Mouse (Mus musculus) forebrain, postnatal 0 days (tissue): ENCODE data around the gene Depdc7. TPM values are rescaled to one million over a fixed set of nuclear protein-coding genes. Genes with fewer than 3 reads are reported as not detected.

Experiments
- ATAC-seq: fragments of 200-750 bp; cut with Nextera tagmentation; 2 replicates; pipeline ENCODE4 v1.8.0; 2017; ENCODE audit warnings: mild to moderate bottlenecking, moderate library complexity
- DNase-seq: peaks from one replicate; pipeline ENCODE4 v3.0.0-alpha.2; 2015
- H3K27ac ChIP-seq: fragments of 300-500 bp; sonication (generic); 2 replicates; pipeline ENCODE4 v1.5.1; 2014; ENCODE audit warnings: low read depth, mild to moderate bottlenecking, antibody characterized with exemption, low read length, moderate library complexity, mixed read lengths
- H3K27me3 ChIP-seq: fragments of 300-500 bp; sonication (generic); 2 replicates; pipeline ENCODE4 v1.6.1; 2014; ENCODE audit warnings: mild to moderate bottlenecking, low read length, mixed read lengths; ENCODE audit not compliant: insufficient read depth
- H3K36me3 ChIP-seq: fragments of 300-500 bp; sonication (generic); 2 replicates; pipeline ENCODE4 v1.6.1; 2014; ENCODE audit warnings: mild to moderate bottlenecking, moderate library complexity; ENCODE audit not compliant: insufficient read depth
- H3K4me1 ChIP-seq: fragments of 300-500 bp; sonication (generic); 2 replicates; pipeline ENCODE4 v1.6.1; 2014; ENCODE audit warnings: antibody characterized with exemption; ENCODE audit not compliant: insufficient read depth
- H3K4me2 ChIP-seq: fragments of 300-500 bp; sonication (generic); 2 replicates; pipeline ENCODE4 v1.6.1; 2014; ENCODE audit warnings: low read depth, mild to moderate bottlenecking, moderate library complexity
- H3K4me3 ChIP-seq: fragments of 300-500 bp; sonication (generic); 2 replicates; pipeline ENCODE4 v1.5.1; 2014; ENCODE audit warnings: low read depth, low read length, mixed read lengths
- H3K9ac ChIP-seq: fragments of 300-500 bp; sonication (generic); 2 replicates; pipeline ENCODE4 v1.6.1; 2014; ENCODE audit warnings: mild to moderate bottlenecking
- H3K9me3 ChIP-seq: fragments of 300-500 bp; sonication (generic); 2 replicates; pipeline ENCODE4 v1.6.1; 2016; ENCODE audit warnings: low read length
- CTCF ChIP-seq: sonication (generic); IDR thresholded peaks from 2 replicates; pipeline ENCODE4 v1.5.1; 2016; ENCODE audit warnings: antibody characterized with exemption, control low read depth, low read depth
- WGBS: fragments of 180-500 bp; shearing (Covaris S2); extraction: QIAGEN DNeasy Blood & Tissue Kit; methylation state at CpG from one replicate; pipeline ENCODE4 v1.1.7; 2014; 5-methylcytosine and 5-hydroxymethylcytosine counted together
- polyA plus RNA-seq: library from polyadenylated mRNA; unstranded; fragments of >200 nt; fragmentation: Nextera tagmentation; extraction: Ambion mirVana; gene quantifications from 2 replicates; pipeline ENCODE4 v1.2.1, GENCODE M21; 2015
- total RNA-seq: library from RNA; depleted of rRNA; stranded (reverse); fragments of >200 nt; gene quantifications from 2 replicates; pipeline ENCODE4 v1.2.3, GENCODE M21; 2014

The Depdc7 gene
- total and polyA plus RNA-seq, 2 experiments from 2014 or later: 0.82 to 0.90 TPM

DNA sequence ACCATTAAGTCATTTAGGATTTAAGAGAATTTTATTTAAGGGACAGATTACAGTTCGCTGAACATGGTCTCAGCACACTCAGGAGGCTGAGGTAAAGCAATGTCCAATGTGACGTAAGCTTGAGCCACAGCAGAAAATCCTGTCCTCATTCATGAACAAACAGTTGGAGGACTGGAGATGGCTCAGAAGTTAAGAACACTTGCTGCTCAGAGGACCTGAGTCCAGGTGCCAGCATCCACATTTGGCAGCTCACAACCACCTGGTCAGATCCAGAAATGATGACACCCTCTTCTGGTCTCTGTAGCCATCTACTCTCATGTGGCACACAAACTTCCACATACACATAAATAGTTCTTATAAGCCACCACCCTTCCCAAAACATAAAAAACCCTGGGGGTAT is 3.0 kb downstream of the Depdc7 start:
- Histone ChIP-seq H3K4me3 (no peak overlapping the region), H3K27ac (no peak overlapping the region), H3K4me1 (peaks cover 10% of the 10 kb centered on the region; the same call in 1 of the 2 replicates), H3K9ac (no peak overlapping the region), H3K27me3 (peaks cover 3% of the 10 kb centered on the region; the same call in 1 of the 2 replicates), H3K4me2 (no peak overlapping the region), H3K36me3 (no peaks in the 10 kb centered on the region), H3K9me3 (no peaks in the 10 kb centered on the region)
- no peak for ATAC-seq
- TF ChIP-seq CTCF: no peak
- WGBS: 86% methylated on average over 2 of the region's 2 CpGs
- DNase-seq: no peak

DNA sequence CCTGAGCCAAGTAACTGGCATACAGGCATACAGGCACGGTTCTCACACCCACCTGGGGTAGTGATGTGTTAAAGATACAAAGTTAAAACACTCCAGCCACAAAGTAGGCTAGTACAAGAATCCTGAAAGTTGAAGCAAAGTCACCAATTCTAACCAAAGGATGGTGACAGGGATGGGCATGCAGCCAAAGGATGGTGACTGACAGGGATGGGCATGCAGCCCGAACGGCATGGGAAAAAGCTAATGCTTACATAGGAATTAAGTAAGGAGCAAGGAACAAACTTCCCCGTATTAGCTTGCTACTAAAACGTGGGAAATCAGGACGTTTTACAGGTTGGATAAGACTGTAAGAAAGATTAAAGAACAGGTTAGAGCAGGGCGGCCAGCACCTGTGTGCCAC is 6.4 kb downstream of the Depdc7 start:
- Histone ChIP-seq H3K4me1 (0 out of 2 replicates have a peak, but pooled peaks cover 4% of the 10 kb centered on the region), H3K36me3 (no peaks in the 10 kb centered on the region), H3K4me3 (no peak overlapping the region), H3K27ac (no peak overlapping the region), H3K9me3 (no peaks in the 10 kb centered on the region), H3K27me3 (no peaks in the 10 kb centered on the region), H3K9ac (no peak overlapping the region), H3K4me2 (no peak overlapping the region)
- DNase-seq (no peak), ATAC-seq (no peak)
- TF ChIP-seq CTCF: no peak
- WGBS: 46% methylated on average over 7 of the region's 7 CpGs

DNA sequence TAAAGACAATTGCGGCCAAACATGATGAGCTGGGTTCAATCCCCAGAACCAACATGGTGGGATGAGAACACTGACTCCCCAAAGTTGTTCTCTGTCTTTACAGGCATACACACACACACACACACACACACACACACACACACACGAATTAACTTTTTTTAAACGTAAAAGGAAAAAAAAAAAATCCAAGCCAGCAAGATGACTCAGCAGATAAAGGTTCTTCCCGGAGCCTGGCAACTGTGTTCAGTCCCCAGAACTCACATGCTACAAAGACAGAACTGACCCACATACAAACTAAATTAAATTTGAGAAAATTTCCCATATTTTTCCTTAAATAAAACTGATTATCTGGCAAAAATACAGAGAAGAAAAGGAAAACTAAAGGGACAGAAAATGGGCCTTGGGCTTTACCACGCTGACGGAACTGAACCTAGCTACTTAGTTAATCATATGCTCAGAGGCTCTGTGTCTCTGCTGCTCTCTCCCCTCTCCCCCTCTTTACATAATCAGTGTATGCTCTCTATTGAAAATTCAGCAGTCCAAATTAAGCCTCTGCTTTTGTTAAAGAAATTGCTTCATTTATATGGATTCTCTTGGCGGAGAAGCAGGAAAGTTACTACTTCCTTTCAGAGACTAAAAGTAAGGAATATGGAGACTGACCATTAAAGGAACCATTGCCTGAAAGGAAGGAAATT is 10.0 kb downstream of the Depdc7 start:
- Histone ChIP-seq H3K4me3 (no peak overlapping the region), H3K27me3 (no peaks in the 10 kb centered on the region), H3K27ac (no peak overlapping the region), H3K9me3 (no peaks in the 10 kb centered on the region), H3K4me2 (no peak overlapping the region), H3K4me1 (no peaks in the 10 kb centered on the region), H3K9ac (no peak overlapping the region), H3K36me3 (no peaks in the 10 kb centered on the region)
- DNase-seq: no peak
- ATAC-seq: no peak
- TF ChIP-seq CTCF: no peak
- 49% methylated on average over 7 of the region's 7 CpGs for WGBS

DNA sequence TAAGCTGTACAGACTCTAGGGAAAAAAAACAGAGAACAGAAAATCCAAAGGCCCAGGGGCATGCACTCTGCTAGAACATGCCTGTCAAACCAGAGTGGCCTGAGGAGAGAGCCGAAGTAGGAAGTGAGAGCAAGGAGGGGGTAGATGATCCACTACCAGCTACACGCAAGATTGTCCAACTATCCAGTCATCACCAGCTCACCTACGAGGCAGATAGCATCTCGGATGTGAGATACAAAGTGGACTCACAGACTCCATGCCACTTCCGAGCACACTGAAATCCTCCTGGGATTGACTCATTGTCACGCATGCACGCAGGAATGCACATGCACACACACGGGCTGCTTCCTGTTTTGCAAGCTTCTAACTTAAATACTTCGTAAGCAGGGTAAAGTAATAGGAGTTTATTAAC is 10.6 kb downstream of the Depdc7 start:
- Histone ChIP-seq H3K27me3 (no peaks in the 10 kb centered on the region), H3K4me3 (no peak overlapping the region), H3K4me1 (no peaks in the 10 kb centered on the region), H3K27ac (no peak overlapping the region), H3K4me2 (no peak overlapping the region), H3K9ac (no peak overlapping the region), H3K36me3 (no peaks in the 10 kb centered on the region), H3K9me3 (no peaks in the 10 kb centered on the region)
- ATAC-seq: no peak
- no peak for DNase-seq
- TF ChIP-seq CTCF: no peak
- WGBS: 85% methylated on average over 9 of the region's 9 CpGs

DNA sequence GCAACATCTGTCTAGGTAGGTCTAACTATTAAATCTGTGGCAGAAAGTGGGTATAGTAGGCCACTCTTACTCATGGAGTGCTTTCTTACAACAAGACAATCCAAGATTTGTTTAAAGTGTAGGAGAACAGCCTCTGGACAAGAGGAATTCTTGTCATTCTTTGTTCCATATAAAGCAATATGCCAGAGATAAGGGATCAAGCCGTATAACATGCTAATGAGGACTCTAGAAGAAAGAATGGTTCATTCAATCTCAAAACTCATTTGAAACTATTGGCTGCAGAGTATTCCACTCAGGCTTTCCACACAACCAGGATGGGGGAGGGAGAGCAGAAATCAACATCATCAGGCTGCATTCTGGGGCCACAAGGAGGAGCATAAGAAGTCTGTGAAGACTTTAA is 15.3 kb downstream of the Depdc7 start:
- H3K27me3 ChIP-seq: no peaks in the 10 kb centered on the region
- H3K36me3 ChIP-seq: no peaks in the 10 kb centered on the region
- H3K4me3 ChIP-seq: no peak overlapping the region
- no peak for ATAC-seq
- no peaks in the 10 kb centered on the region for H3K4me1 ChIP-seq
- no peak for DNase-seq
- no peaks in the 10 kb centered on the region for H3K9me3 ChIP-seq
- no peak overlapping the region for H3K27ac ChIP-seq
- H3K4me2 ChIP-seq: no peak overlapping the region
- 35% methylated on average over 1 of the region's 1 CpGs for WGBS
- no peak overlapping the region for H3K9ac ChIP-seq
- no peak for TF ChIP-seq CTCF

DNA sequence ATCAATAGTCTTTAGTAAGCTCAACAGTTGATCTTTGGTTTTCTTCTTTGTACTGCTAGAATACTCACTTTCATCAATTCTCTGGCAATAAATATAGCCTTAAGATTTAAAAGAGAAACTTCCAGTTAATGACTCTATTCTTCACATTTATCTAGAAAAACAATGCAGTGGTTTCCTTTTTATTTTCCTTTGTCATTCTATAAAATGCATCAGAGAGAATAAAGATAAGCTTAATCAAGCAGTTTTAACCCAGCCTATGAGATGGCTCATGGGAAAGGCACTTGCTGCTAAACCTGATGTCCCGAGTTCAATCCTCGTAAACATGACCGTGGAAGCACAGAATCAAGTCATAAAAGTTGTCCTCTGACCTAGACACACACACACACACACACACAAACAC is 20.7 kb downstream of the Depdc7 start:
- DNase-seq: no peak
- WGBS: 83% methylated on average over 3 of the region's 3 CpGs
- Histone ChIP-seq H3K4me1 (no peaks in the 10 kb centered on the region), H3K4me3 (no peak overlapping the region), H3K9ac (no peak overlapping the region), H3K4me2 (no peak overlapping the region), H3K36me3 (no peaks in the 10 kb centered on the region), H3K27me3 (no peaks in the 10 kb centered on the region), H3K27ac (no peak overlapping the region), H3K9me3 (no peaks in the 10 kb centered on the region)
- no peak for TF ChIP-seq CTCF
- ATAC-seq: no peak

DNA sequence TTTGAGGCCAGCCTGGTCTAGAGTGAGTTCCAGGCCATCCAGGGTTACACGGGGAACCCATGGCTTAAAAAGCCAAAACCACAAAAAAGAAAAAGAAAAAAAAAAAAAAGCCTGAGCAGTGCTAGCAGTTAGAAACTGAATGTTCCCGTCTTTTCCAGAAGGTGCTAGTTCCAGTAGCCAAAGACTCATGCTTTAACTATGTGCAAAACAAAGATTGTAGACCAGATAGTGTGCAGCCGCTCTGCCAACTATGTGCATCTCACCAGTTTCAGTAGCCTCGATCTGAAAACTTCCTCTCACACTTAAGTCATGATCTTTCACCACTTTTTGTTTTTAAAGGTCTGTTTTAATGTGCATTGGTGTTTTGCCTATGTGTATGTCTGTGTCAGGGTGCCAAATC is 24.9 kb downstream of the Depdc7 start:
- no peaks in the 10 kb centered on the region for H3K36me3 ChIP-seq
- WGBS: 89% methylated on average over 4 of the region's 4 CpGs
- H3K4me1 ChIP-seq: no peaks in the 10 kb centered on the region
- ATAC-seq: no peak
- no peak for TF ChIP-seq CTCF
- H3K4me2 ChIP-seq: no peak overlapping the region
- no peak overlapping the region for H3K4me3 ChIP-seq
- no peak overlapping the region for H3K9ac ChIP-seq
- no peak for DNase-seq
- H3K27ac ChIP-seq: no peak overlapping the region
- no peaks in the 10 kb centered on the region for H3K27me3 ChIP-seq
- no peaks in the 10 kb centered on the region for H3K9me3 ChIP-seq
